Mouse (Mus musculus) adrenal gland, adult (tissue): ENCODE measurements at regions not wholly inside any gene's neighbourhood (a gene's known extent, or its start where the extent isn't known, plus 50 kb on each side); places are given as distances from the start of the nearest gene placed in this dataset.

Experiments
- DNase-seq, 2 experiments: peaks; one replicate each; pipeline ENCODE4 v3.0.0; 2022 to 2023; ENCODE audit warnings: low spot score in 1 of 2; ENCODE audit not compliant: inconsistent age in 2 of 2

- DNase-seq: no peak
Observed at GRCm38 (mm10) chr13:110754548-110754947, 359.7 kb downstream of the Plk2 start.

- peak; percentile 18 to 81 for DNase-seq
Observed at GRCm38 (mm10) chr13:110756877-110757276, 362.0 kb downstream of the Plk2 start.

DNA sequence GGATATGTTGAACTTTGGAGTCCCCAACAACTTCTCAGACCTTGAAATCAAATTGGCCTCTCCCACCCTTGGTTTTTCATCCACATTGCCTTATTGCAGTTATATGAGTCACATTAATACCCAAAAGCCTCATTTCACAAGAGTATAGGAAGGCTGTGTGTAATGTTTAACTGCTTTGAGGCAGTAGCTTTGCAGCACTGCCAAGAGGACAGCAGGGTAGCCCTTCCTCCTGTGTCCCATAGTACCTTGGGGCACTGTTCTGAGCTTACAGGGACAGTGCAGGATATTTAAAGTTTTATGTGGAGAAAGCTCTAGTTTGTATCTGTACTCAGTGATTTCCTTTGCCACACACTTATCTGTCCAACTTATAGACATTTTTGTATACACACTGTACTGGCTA lies 374.4 kb downstream of the Plk2 start:
- no peak for DNase-seq

DNA sequence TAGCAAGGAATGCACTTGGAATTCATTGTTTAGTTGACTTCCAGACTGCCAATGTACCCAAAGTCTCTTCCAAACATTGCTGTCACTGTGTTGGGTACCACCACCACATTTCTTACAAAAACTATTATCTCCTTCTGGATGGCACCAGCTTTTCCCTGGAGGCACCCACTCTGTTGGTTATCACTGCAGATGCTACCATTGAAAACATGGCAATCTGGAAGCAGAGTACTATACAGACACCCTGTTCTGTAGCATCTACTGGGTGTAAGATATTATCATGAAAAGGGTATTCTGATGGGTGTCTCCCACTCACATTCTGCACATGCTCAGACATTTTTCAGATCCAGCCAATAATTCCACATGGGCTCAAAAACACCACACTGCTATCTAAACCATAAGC lies 380.4 kb downstream of the Plk2 start:
- no peak for DNase-seq

DNA sequence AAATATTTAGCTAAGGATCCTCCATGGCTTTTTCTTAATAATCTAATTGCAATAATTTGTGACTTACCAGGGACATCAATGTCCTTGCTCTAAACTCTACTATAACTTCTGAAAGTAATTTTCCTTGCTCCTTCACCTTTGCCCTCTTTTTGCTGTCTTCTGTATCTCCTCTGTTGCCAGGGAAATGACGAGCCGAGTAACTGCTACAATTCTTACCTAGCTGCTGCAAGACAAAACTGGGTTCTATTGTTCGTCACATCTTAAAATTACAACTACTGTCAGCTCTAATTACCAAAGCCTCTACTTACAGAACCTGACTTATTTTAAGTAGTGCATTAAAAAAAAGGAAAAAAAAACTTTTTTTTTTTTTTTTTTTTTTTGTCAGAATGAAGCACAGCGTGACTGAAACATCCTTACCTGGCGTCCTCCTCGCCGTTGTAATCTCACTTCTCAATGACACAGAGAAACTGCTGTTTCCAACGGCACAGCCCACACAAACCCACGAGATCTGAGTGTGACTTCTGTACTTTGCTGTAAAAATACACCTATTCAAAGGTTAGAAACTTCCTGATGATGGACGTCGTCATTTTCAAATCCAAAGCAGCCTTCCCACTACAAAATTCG lies 389.4 kb downstream of the Plk2 start:
- no peak for DNase-seq

GRCm38 (mm10) chr13:110784822-110785221 lies 390.0 kb downstream of the Plk2 start:
- DNase-seq: no peak

DNA sequence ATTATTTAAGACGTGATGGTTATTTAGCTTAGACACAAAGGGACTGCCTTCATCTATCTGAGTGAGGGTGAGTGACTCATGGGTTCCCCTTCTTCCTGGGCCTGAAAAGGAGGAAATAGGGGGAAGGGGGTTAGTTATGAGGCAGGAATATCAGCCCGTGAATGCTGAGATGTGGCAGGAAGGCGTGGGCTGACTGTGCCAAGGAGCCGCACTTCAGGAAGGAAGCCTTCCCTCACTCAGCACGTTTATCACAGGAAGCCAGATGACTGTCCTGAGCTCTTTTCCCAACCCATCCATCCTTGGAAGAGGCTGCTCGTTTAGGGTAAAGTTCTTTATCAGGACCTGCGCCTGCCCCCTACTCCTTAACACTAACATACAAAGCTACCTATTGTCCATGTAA lies 403.5 kb downstream of the Plk2 start:
- DNase-seq: peak in 1 of 2 experiments; percentile 20

DNA sequence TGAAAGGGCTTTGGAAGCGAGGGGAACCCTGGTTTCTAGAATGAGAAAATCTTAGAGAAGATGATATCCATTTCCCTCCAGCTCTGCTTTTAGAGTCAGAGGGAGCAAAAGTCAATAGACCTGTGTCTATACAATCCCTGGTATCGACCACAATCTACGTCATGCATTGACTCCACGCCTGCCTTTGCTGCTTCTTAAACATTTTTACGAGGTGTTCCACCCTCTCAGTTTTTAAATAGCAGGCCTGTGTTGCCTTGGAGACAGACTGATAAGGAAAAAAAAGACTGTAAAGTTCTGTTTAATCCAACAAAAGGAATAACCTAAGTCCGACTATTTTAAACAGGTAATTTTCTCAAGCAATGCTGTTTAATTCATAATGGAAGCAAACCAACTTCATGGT lies 408.0 kb downstream of the Plk2 start:
- DNase-seq: no peak

- DNase-seq: no peak
Observed at GRCm38 (mm10) chr13:110812401-110812800, 417.6 kb downstream of the Plk2 start.

- DNase-seq: no peak
Observed at GRCm38 (mm10) chr13:110814066-110814465, 419.2 kb downstream of the Plk2 start.

- no peak for DNase-seq
Observed at GRCm38 (mm10) chr13:110819301-110819862, 424.5 kb downstream of the Plk2 start.

DNA sequence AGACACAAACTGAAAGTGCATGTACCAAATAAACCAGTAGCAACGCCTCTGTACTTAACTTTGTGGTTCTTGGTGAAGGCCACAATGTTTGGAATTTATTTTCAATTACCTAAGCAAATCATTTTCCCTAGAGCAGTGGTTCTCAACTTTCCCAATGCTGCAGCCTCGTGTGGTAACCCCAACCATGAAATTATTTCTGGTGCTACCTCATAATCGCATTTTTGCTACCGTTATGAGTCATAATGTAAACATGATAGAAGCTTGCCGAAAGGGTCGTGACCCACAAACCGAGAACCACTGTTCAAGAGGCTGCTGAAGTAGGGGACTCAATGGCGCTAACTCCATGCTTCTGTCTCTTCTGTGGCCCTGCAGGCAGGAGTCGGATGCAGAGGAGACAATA lies 429.9 kb upstream of the Actbl2 start:
- no peak for DNase-seq

GRCm38 (mm10) chr13:110832442-110832841 lies 422.4 kb upstream of the Actbl2 start:
- no peak for DNase-seq

DNA sequence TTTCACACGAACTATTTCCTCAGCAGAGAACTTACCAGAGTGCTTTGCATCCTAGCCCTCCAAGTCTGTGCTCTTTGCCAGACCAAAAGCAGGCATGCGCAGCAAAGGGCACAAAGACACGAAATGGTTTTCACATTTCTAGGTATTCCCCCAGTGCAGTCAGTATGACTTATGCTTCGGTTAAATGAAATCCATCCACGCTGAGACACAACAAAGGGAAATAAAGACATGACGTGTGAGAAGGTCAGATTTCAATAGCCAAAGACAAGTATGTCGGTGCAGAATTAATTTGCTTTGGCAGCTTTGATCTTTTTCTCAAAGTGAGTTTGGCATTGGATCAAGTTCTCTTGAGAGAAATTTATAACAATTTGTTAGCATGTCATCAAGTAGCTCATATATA lies 417.9 kb upstream of the Actbl2 start:
- no peak for DNase-seq

DNA sequence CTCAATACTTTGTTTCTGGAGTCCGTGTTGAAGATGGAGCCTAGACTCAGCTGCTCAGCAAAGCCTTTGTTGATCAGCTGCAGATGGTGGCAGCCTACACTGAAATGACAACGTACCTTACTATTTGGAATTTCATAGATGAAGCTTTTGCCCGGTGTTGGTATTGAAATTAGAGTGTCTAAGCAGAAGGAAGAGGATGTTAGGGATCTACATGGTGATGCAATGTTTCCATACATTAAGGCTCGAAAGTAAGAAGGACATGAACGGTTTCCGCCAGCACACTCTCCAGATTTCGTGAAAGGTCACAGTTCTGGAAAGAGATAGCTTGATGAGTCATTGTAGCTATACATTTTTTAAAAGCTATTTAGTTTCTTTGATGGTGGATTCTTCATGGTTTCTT lies 412.9 kb upstream of the Actbl2 start:
- DNase-seq: no peak

- DNase-seq: no peak
Observed at GRCm38 (mm10) chr13:110845695-110846094, 409.1 kb upstream of the Actbl2 start.

- DNase-seq: no peak
Observed at GRCm38 (mm10) chr13:110852996-110853727, 401.7 kb upstream of the Actbl2 start.

GRCm38 (mm10) chr13:110854213-110854612 lies 400.6 kb upstream of the Actbl2 start:
- DNase-seq: no peak

DNA sequence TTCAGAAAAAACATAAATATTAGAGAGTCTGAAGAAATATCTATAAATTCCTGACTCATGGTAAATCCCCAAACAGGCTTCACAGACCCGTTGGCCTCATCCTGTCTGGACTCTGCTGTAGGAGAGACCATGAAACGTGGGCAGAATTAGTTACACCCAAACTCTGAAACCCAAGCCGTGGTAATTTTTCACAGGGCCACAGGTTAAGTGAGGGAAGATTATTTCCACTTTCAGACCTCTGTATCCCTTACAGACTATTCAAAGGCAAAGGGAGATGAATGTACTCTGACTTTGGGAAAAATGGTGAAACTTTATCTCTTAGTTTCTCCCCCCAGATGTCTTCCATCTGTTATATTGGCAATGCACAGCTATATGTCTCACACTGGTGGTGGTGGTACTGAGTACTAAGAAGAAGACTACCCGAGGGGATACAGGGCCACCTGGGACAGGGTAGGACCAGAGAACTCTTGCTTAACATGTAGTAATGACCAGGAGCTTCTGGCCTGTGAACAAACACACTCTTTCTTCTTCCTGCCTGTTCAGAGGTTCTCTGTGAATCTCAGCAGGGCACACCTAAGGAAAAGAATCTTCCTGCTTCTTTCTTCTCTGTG lies 388.8 kb upstream of the Actbl2 start:
- no peak for DNase-seq

- DNase-seq: peak; percentile 8 to 46
Observed at GRCm38 (mm10) chr13:110866713-110867112, 388.1 kb upstream of the Actbl2 start.

DNA sequence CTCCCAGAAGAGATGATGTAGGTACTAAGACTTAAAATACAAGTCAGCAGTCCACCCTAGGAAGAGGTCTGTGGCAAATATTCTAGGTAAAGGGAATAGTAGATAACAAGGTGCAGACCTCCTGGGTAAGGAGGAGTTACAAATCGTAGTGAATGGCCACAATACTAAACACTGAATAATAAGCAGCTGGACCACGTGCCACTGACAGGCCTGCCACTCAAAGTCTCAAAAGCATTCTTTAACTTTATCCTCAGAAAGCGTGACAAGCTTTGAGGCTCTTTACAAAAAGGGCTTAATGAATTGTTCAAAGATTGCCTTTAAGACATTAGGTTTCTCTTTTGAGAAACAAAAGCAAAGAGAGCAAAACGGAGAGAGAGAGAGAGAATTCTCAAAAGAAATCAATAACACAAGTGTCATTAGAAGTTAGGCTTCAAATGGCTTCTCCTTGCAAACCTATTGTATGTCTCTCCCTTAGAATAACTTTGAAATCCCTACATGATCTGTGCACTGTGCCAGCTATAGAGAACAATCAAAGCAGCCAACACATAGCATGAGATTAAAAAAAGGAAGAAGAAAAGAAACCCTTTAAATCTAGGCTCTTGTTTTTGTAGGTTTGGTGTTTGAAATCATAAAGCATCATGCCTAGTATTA lies 383.6 kb upstream of the Actbl2 start:
- no peak for DNase-seq

GRCm38 (mm10) chr13:110871776-110872135 lies 383.1 kb upstream of the Actbl2 start:
- DNase-seq: no peak
